Mouse (Mus musculus): ENCODE measurements around the gene Pgm2. TPM values are rescaled to one million over a fixed set of nuclear protein-coding genes. Genes with fewer than 3 reads are reported as not detected.

Gene Pgm2
- polyA plus RNA-seq, 1 experiment, result 7.6 TPM

DNA sequence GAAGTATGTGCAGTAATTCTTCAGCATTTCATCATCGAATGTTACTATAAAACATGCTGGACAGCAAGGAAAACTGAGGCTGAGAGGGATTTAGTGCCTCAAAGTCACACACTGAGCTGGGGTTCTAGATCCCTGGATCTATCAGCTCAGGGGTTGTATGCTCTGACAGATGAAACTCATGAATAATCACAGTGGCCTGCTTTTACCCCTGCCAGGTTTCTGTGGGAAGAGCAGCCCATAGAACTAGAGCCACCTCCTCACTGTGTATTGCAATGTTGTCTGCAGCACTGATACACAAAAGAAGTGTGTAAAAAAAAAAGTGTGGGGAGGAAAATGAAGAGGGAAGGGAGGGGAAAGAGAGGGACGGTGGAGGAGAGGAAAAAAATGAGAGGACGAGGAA is 28.3 kb upstream of the Pgm2 start:
- TF ChIP-seq POLR2A (IDR thresholded peaks at IDR 0.05; ENCODE audit: low read depth, low read length), result no peak
- TF ChIP-seq CTCF (conservative IDR thresholded peaks at IDR 0.05; ENCODE audit: insufficient read depth, insufficient read length, low read depth, low read length), result no peak
- 85% methylated on average over 3 of the region's 3 CpGs for WGBS
- H3K4me3 ChIP-seq (ENCODE audit: insufficient read depth, low read depth, low read length), result no peak overlapping the region

GRCm38 (mm10) chr5:64065497-64066046 is 27.2 kb upstream of the Pgm2 start:
- WGBS, result 83% methylated on average over 6 of the region's 6 CpGs
- Histone ChIP-seq H3K27me3 (replicated peaks; ENCODE audit: control insufficient read depth, insufficient read depth, low read length) (no peaks in the 10 kb centered on the region), H3K36me3 (ENCODE audit: control insufficient read depth, insufficient read depth, low read length) (no peaks in the 10 kb centered on the region), H3K27ac (ENCODE audit: insufficient read depth, low read depth, low read length) (no peak overlapping the region), H3K4me1 (ENCODE audit: control insufficient read depth, insufficient read depth, low read length) (no peaks in the 10 kb centered on the region), H3K4me3 (ENCODE audit: insufficient read depth, low read depth, low read length) (no peak overlapping the region)
- TF ChIP-seq POLR2A (IDR thresholded peaks at IDR 0.05; ENCODE audit: low read depth, low read length) (no peak), CTCF (conservative IDR thresholded peaks at IDR 0.05; ENCODE audit: insufficient read depth, insufficient read length, low read depth, low read length) (no peak)
- DNase-seq, result no peak

More for the DNA sequence above, 28.3 kb upstream of the Pgm2 start:
- Histone ChIP-seq H3K4me1 (ENCODE audit: control insufficient read depth, insufficient read depth, low read length) (no peaks in the 10 kb centered on the region), H3K27me3 (replicated peaks; ENCODE audit: control insufficient read depth, insufficient read depth, low read length) (no peaks in the 10 kb centered on the region), H3K27ac (ENCODE audit: insufficient read depth, low read depth, low read length) (no peak overlapping the region), H3K36me3 (ENCODE audit: control insufficient read depth, insufficient read depth, low read length) (no peaks in the 10 kb centered on the region)
- no peak for DNase-seq

DNA sequence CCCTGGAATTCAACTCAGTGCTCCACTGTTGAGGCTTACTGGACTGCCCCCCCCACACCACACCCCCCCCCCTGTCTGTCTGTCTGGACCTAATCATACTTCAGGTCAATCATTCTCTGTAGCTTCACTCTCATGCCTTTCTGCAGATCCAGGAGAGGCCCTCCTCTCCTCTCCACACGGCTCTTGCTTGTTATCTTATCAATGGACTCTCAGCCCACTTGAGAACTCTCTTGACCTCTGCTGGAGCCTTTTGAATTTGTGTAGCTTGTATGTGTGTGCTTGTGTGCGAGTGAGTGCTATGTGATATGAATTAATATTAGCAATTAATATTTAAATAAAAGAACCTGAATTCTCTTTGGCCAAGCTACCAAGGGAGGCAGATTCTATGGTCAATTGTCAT is 26.6 kb upstream of the Pgm2 start:
- H3K36me3 ChIP-seq (ENCODE audit: control insufficient read depth, insufficient read depth, low read length), result no peaks in the 10 kb centered on the region
- whole genome bisulfite sequencing, result 92% methylated on average over 2 of the region's 2 CpGs

DNA sequence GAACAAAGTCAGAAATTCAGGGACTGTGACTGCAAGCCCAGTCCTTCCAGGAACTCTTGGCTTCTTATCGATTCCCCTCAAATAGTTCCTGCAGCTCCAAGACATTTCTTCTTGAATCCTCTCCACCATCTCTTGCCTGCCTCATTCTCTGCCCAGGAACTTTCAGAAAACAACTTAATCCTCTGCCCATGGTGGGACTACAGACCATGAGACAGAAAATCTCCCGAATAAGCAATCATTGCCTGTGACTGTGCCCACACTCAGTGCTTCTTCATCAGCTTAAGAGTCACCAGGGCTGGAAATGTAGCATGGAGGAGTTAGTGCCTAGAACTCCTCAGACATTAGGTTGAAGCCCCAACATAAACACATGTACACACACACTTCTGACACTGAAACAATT is 25.2 kb upstream of the Pgm2 start:
- no peaks in the 10 kb centered on the region for H3K36me3 ChIP-seq (ENCODE audit: control insufficient read depth, insufficient read depth, low read length)
- DNase-seq, result no peak
- H3K4me1 ChIP-seq (ENCODE audit: control insufficient read depth, insufficient read depth, low read length), result no peaks in the 10 kb centered on the region
- no peak overlapping the region for H3K4me3 ChIP-seq (ENCODE audit: insufficient read depth, low read depth, low read length)
- H3K27ac ChIP-seq (ENCODE audit: insufficient read depth, low read depth, low read length), result no peak overlapping the region
- TF ChIP-seq POLR2A (IDR thresholded peaks at IDR 0.05; ENCODE audit: low read depth, low read length) (no peak), CTCF (conservative IDR thresholded peaks at IDR 0.05; ENCODE audit: insufficient read depth, insufficient read length, low read depth, low read length) (no peak)
- H3K27me3 ChIP-seq (replicated peaks; ENCODE audit: control insufficient read depth, insufficient read depth, low read length), result no peaks in the 10 kb centered on the region
- 77% methylated on average over 2 of the region's 2 CpGs for WGBS

More for the DNA sequence above, 26.6 kb upstream of the Pgm2 start:
- Histone ChIP-seq H3K4me3 (ENCODE audit: insufficient read depth, low read depth, low read length) (no peak overlapping the region), H3K4me1 (ENCODE audit: control insufficient read depth, insufficient read depth, low read length) (no peaks in the 10 kb centered on the region), H3K27ac (ENCODE audit: insufficient read depth, low read depth, low read length) (no peak overlapping the region), H3K27me3 (replicated peaks; ENCODE audit: control insufficient read depth, insufficient read depth, low read length) (no peaks in the 10 kb centered on the region)
- DNase-seq, result no peak
- TF ChIP-seq CTCF (conservative IDR thresholded peaks at IDR 0.05; ENCODE audit: insufficient read depth, insufficient read length, low read depth, low read length) (no peak), POLR2A (IDR thresholded peaks at IDR 0.05; ENCODE audit: low read depth, low read length) (no peak)

DNA sequence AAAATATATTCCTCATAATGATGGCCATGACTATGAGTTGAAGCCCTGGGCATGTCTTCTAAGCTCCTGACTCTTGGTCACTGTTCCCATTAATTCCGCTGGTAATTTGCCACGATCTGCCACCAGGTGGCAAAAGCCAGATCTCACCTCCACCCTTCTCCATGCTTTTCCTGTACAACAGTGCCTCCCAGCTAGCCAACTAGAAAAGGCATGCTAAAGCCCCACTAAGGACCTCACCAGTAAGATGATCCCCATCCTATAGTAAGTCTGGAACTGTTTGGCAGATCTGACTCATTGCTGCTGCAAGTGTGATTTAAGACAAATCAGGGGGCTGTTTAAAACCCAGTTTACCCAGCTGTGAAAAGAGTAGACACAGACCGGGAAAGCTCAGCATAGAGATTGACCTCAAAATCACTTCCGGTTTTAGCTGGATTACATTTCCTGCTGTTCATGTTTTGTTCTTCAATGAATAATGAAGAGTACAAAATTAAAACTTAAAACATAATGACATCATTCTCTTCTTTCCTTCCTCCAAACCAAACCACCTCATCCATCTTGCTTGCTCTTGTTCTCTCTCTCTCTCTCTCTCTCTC is 22.6 kb upstream of the Pgm2 start:
- no peaks in the 10 kb centered on the region for H3K27me3 ChIP-seq (replicated peaks; ENCODE audit: control insufficient read depth, insufficient read depth, low read length)
- H3K36me3 ChIP-seq (ENCODE audit: control insufficient read depth, insufficient read depth, low read length), result no peaks in the 10 kb centered on the region
- no peak overlapping the region for H3K27ac ChIP-seq (ENCODE audit: insufficient read depth, low read depth, low read length)
- H3K4me3 ChIP-seq (ENCODE audit: insufficient read depth, low read depth, low read length), result no peak overlapping the region
- peak; percentile 83 for DNase-seq
- no peaks in the 10 kb centered on the region for H3K4me1 ChIP-seq (ENCODE audit: control insufficient read depth, insufficient read depth, low read length)
- TF ChIP-seq POLR2A (IDR thresholded peaks at IDR 0.05; ENCODE audit: low read depth, low read length) (no peak), CTCF (conservative IDR thresholded peaks at IDR 0.05; ENCODE audit: insufficient read depth, insufficient read length, low read depth, low read length) (peak; percentile 100)
- WGBS, result 7% methylated on average over 4 of the region's 4 CpGs

- no peaks in the 10 kb centered on the region for H3K36me3 ChIP-seq (ENCODE audit: control insufficient read depth, insufficient read depth, low read length)
- no peak overlapping the region for H3K4me3 ChIP-seq (ENCODE audit: insufficient read depth, low read depth, low read length)
- WGBS, result 53% methylated on average over 2 of the region's 2 CpGs
- H3K27ac ChIP-seq (ENCODE audit: insufficient read depth, low read depth, low read length), result no peak overlapping the region
- H3K4me1 ChIP-seq (ENCODE audit: control insufficient read depth, insufficient read depth, low read length), result no peaks in the 10 kb centered on the region
- H3K27me3 ChIP-seq (replicated peaks; ENCODE audit: control insufficient read depth, insufficient read depth, low read length), result no peaks in the 10 kb centered on the region
- TF ChIP-seq CTCF (conservative IDR thresholded peaks at IDR 0.05; ENCODE audit: insufficient read depth, insufficient read length, low read depth, low read length) (no peak), POLR2A (IDR thresholded peaks at IDR 0.05; ENCODE audit: low read depth, low read length) (no peak)
- no peak for DNase-seq
These were observed 21.8 kb upstream of the Pgm2 start for GRCm38 (mm10) chr5:64070742-64071476.

DNA sequence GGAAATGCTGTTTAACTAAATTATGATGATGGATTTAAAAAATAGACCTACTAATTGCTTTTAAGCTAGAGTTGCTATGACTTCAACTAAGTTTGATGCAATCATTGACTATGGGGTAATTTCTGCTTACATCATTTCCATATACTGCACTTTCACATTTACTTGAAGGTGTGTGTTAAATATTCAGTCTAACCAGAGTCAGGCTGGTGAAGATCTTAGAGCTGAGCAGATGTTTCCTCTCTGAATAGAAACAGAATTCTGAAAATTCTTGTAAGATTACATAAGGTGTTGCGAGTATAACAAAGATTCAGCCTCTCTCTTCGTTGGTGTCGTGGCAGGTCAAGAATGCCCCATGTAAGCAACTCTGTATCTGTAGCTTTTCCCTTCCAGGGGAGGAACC is 18.3 kb upstream of the Pgm2 start:
- DNase-seq, result no peak
- Histone ChIP-seq H3K27me3 (replicated peaks; ENCODE audit: control insufficient read depth, insufficient read depth, low read length) (no peaks in the 10 kb centered on the region), H3K27ac (ENCODE audit: insufficient read depth, low read depth, low read length) (no peak overlapping the region), H3K36me3 (ENCODE audit: control insufficient read depth, insufficient read depth, low read length) (no peaks in the 10 kb centered on the region), H3K4me3 (ENCODE audit: insufficient read depth, low read depth, low read length) (no peak overlapping the region), H3K4me1 (ENCODE audit: control insufficient read depth, insufficient read depth, low read length) (no peaks in the 10 kb centered on the region)
- 87% methylated on average over 3 of the region's 3 CpGs for WGBS
- TF ChIP-seq POLR2A (IDR thresholded peaks at IDR 0.05; ENCODE audit: low read depth, low read length) (no peak), CTCF (conservative IDR thresholded peaks at IDR 0.05; ENCODE audit: insufficient read depth, insufficient read length, low read depth, low read length) (no peak)
